Mouse (Mus musculus) c-Kit-positive CD71-positive TER-119-negative erythroid progenitor cells, embryonic 14.5 days (primary cell): Measurements from ENCODE around the gene Ubb.

Experiments used
- DNase-seq: peaks from one replicate; pipeline ENCODE4 v3.0.0-alpha.2; 2013; ENCODE audit warnings: low read depth

The Ubb gene

GRCm38 (mm10) chr11:62584671-62585206 lies 33.8 kb downstream of the Ubb start:
- no peak for DNase-seq

GRCm38 (mm10) chr11:62587034-62587433 lies 36.1 kb downstream of the Ubb start:
- no peak for DNase-seq

- DNase-seq, result no peak
Observed at GRCm38 (mm10) chr11:62589391-62589790, 38.4 kb downstream of the Ubb start.

- no peak for DNase-seq
Observed at GRCm38 (mm10) chr11:62591026-62591425, 40.1 kb downstream of the Ubb start.

GRCm38 (mm10) chr11:62591904-62592575 lies 41.1 kb downstream of the Ubb start:
- no peak for DNase-seq

- no peak for DNase-seq
Observed at GRCm38 (mm10) chr11:62598571-62598970, 47.6 kb downstream of the Ubb start.

GRCm38 (mm10) chr11:62601732-62602618 lies 51.0 kb downstream of the Ubb start:
- no peak for DNase-seq
